Mouse (Mus musculus): ENCODE data around the gene Gatd1.
A peak's percentile ranks its signal among the peaks of the same experiment; 100 is the strongest.

Gatd1 gene

GRCm38 (mm10) chr7:141441460-141441859 is 27.5 kb upstream of the Gatd1 start:
- peak; percentile 39 for DNase-seq

- peak; percentile 67 for DNase-seq
These were observed 26.7 kb upstream of the Gatd1 start for GRCm38 (mm10) chr7:141440613-141441012.

GRCm38 (mm10) chr7:141439811-141440210 is 25.9 kb upstream of the Gatd1 start:
- DNase-seq: peak; percentile 41

- DNase-seq: peak; percentile 44
These were observed 25.3 kb upstream of the Gatd1 start for GRCm38 (mm10) chr7:141439140-141439679.

- DNase-seq: peak; percentile 86
These were observed 24.4 kb upstream of the Gatd1 start for GRCm38 (mm10) chr7:141438201-141438968.

GRCm38 (mm10) chr7:141437178-141438120 is 23.5 kb upstream of the Gatd1 start, which contains the start of gene Slc25a22:
Gene Slc25a22 (minus strand): TSS chr7:141437892.
- peak; percentile 83 for DNase-seq

- no peak for DNase-seq
These were observed 22.6 kb upstream of the Gatd1 start for GRCm38 (mm10) chr7:141436523-141436892.

- DNase-seq: peak; percentile 50
These were observed 22.1 kb upstream of the Gatd1 start for GRCm38 (mm10) chr7:141435856-141436522.

GRCm38 (mm10) chr7:141435129-141435855 is 21.4 kb upstream of the Gatd1 start:
- DNase-seq: peak; percentile 73

- peak; percentile 80 for DNase-seq
These were observed 20.5 kb upstream of the Gatd1 start for GRCm38 (mm10) chr7:141434464-141434863.

- peak; percentile 66 for DNase-seq
These were observed 19.8 kb upstream of the Gatd1 start for GRCm38 (mm10) chr7:141433517-141434400.

GRCm38 (mm10) chr7:141432741-141433516 is 19.0 kb upstream of the Gatd1 start:
- peak; percentile 93 for DNase-seq

GRCm38 (mm10) chr7:141432186-141432611 is 18.3 kb upstream of the Gatd1 start:
- DNase-seq: peak; percentile 70

GRCm38 (mm10) chr7:141431434-141432185 is 17.7 kb upstream of the Gatd1 start:
- peak; percentile 53 for DNase-seq

- peak; percentile 45 for DNase-seq
These were observed 16.8 kb upstream of the Gatd1 start for GRCm38 (mm10) chr7:141430585-141431240.

GRCm38 (mm10) chr7:141429840-141430584 is 16.1 kb upstream of the Gatd1 start:
- DNase-seq: peak; percentile 49

- peak; percentile 89 for DNase-seq
These were observed 15.4 kb upstream of the Gatd1 start, which contains the start of gene Cend1 for GRCm38 (mm10) chr7:141429310-141429709. Gene Cend1 (minus strand): TSS chr7:141429491.

- peak; percentile 43 for DNase-seq
These were observed 14.8 kb upstream of the Gatd1 start for GRCm38 (mm10) chr7:141428701-141429100.

All from cerebellum, adult 11 months (tissue).